10 mouse cellular contexts compared by ENCODE assay signal in the genomic region with DNA sequence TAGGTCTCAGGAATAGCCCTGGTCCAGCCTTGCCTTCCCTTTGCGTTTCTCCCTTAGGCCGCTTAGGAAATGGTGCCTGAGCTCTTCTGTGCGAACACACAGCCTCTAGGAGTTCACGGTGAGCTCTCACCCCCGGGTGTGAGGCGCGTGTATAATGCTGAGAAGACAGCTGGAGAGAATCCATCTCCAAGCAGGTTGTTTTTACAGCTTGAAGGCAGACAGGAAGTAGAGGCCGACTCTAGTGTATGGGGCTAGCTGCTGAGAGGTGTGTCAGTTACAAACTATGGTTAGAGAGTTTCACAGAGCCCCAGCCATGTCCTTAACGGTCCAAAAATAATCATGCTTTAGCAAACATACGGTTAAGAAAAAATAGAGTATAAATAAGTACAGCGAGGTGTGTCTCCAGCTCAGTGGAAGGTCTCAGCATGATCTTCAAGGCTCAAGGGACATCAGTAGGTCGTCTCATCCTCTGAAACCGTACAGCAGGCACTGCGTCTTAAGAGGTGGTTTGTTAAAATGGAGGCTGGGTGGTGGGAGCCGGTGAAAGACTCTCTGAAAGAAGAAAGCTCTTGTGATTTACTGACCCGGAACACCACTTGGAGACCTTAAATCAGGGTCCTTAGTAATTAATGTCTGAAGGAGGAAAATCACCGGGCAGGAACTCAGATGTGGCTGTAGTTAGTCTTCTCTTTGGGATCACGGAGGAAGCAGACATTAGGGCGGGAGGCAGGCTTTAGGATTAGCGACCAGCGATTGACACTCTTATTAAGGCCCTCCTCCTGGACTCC. TPM values are rescaled to one million over a fixed set of nuclear protein-coding genes. Genes with fewer than 3 reads are reported as not detected.
A peak's percentile ranks its signal among the peaks of the same experiment; 100 is the strongest.
DNase-seq lines count a peak whose midpoint lies in the region; ATAC-seq lines count a peak whose summit lies in the region.
"Had no signal": no experiment of that assay in that cellular context is flagged by ENCODE, and none has a peak within 500 bp of the region (broad histone marks: within the 10 kb centered on the region; RNA-seq: fewer than 3 reads in every experiment).

No protein-coding gene starts in this region.

- peak; percentile 78 for ATAC-seq in kidney, embryonic 16.5 days (ENCODE audit: low FRiP score, low TSS enrichment)
- ATAC-seq in midbrain, embryonic 11.5 days (ENCODE audit: low FRiP score), result peak; percentile 45; the same call in 1 of the 2 replicates
- ATAC-seq in stomach, embryonic 16.5 days (ENCODE audit: insufficient read depth, low FRiP score), result no peak

- DNase-seq in heart, adult 11 months, result peak; percentile 56
- no peak for DNase-seq in heart, adult 9 months (ENCODE audit: low spot score in 2 of 2)
- DNase-seq in kidney, postnatal 36 days, result no peak
- peak; percentile 93 for DNase-seq in midbrain, embryonic 11.5 days (ENCODE audit: low spot score, missing footprints)
- no peak for DNase-seq in thymus, postnatal 4 days
- no peak for DNase-seq in thymus, postnatal 10 days (ENCODE audit: low spot score in 2 of 2)
- DNase-seq: lung, postnatal 14 days had no signal

- H3K27me3 ChIP-seq in kidney, embryonic 16.5 days (ENCODE audit: insufficient read depth, low read length), result no peaks in the 10 kb centered on the region
- no peaks in the 10 kb centered on the region for H3K27me3 ChIP-seq in midbrain, embryonic 11.5 days (ENCODE audit: control insufficient read depth, insufficient read depth, low read length)
- no peaks in the 10 kb centered on the region for H3K27me3 ChIP-seq in stomach, embryonic 16.5 days (ENCODE audit: control insufficient read depth, insufficient read depth, low read length)
- H3K27me3 ChIP-seq: limb, embryonic 15.5 days had no signal

- peaks cover 48% of the 10 kb centered on the region for H3K4me1 ChIP-seq in kidney, embryonic 16.5 days (ENCODE audit: insufficient read depth, low read length)
- H3K4me1 ChIP-seq in midbrain, embryonic 11.5 days (ENCODE audit: control insufficient read depth, insufficient read depth, low read length), result peaks cover 46% of the 10 kb centered on the region
- H3K4me1 ChIP-seq in stomach, embryonic 16.5 days (ENCODE audit: control insufficient read depth, insufficient read depth, low read length), result peaks cover 33% of the 10 kb centered on the region; the same call in 1 of the 2 replicates

- WGBS in kidney, embryonic 16.5 days, result 14% methylated on average over 21 of the region's 21 CpGs
- WGBS in midbrain, embryonic 11.5 days, result 19% methylated on average over 21 of the region's 21 CpGs
- 55% methylated on average over 21 of the region's 21 CpGs for WGBS in stomach, embryonic 16.5 days

- H3K4me3 ChIP-seq in kidney, embryonic 16.5 days (ENCODE audit: low read length), result no peak overlapping the region
- H3K4me3 ChIP-seq in midbrain, embryonic 11.5 days (ENCODE audit: low read depth, low read length), result no peak overlapping the region
- H3K4me3 ChIP-seq in stomach, embryonic 16.5 days (replicated peaks; ENCODE audit: low read length), result no peak overlapping the region
- H3K4me3 ChIP-seq: limb, embryonic 15.5 days had no signal

- peak overlapping the region; percentile 49 for H3K27ac ChIP-seq in kidney, embryonic 16.5 days (ENCODE audit: low read length)
- H3K27ac ChIP-seq in midbrain, embryonic 11.5 days (ENCODE audit: low read depth, low read length), result no peak overlapping the region
- no peak overlapping the region for H3K27ac ChIP-seq in stomach, embryonic 16.5 days (ENCODE audit: low read length)
- H3K27ac ChIP-seq: limb, embryonic 15.5 days had no signal

- H3K4me2 ChIP-seq in kidney, embryonic 16.5 days (replicated peaks; ENCODE audit: low read depth, low read length), result peak overlapping the region; percentile 6; the same call in 1 of the 2 replicates
- peak overlapping the region; percentile 10; the same call in 1 of the 2 replicates for H3K4me2 ChIP-seq in midbrain, embryonic 11.5 days
- H3K4me2 ChIP-seq in stomach, embryonic 16.5 days (ENCODE audit: low read depth, low read length), result no peak overlapping the region
- H3K4me2 ChIP-seq: limb, embryonic 15.5 days had no signal

- H3K36me3 ChIP-seq in kidney, embryonic 16.5 days (ENCODE audit: insufficient read depth, low read length), result peaks cover 11% of the 10 kb centered on the region
- no peaks in the 10 kb centered on the region for H3K36me3 ChIP-seq in midbrain, embryonic 11.5 days (ENCODE audit: control insufficient read depth, insufficient read depth, low read length)
- 0 out of 2 replicates have a peak, but pooled peaks cover 3% of the 10 kb centered on the region for H3K36me3 ChIP-seq in stomach, embryonic 16.5 days (ENCODE audit: control insufficient read depth, insufficient read depth, low read length)

- no peak overlapping the region for H3K9ac ChIP-seq in kidney, embryonic 16.5 days (replicated peaks; ENCODE audit: low read length)
- H3K9ac ChIP-seq in midbrain, embryonic 11.5 days (ENCODE audit: low read length), result no peak overlapping the region
- H3K9ac ChIP-seq in stomach, embryonic 16.5 days (ENCODE audit: low read length), result peak overlapping the region; percentile 31; the same call in 1 of the 2 replicates
- H3K9ac ChIP-seq: limb, embryonic 15.5 days had no signal

- H3K9me3 ChIP-seq in kidney, embryonic 16.5 days (ENCODE audit: low read length), result no peaks in the 10 kb centered on the region
- H3K9me3 ChIP-seq in midbrain, embryonic 11.5 days (ENCODE audit: control insufficient read depth, low read length), result no peaks in the 10 kb centered on the region
- H3K9me3 ChIP-seq in stomach, embryonic 16.5 days (replicated peaks; ENCODE audit: control insufficient read depth, low read length), result no peaks in the 10 kb centered on the region
- H3K9me3 ChIP-seq: limb, embryonic 15.5 days had no signal

RNA-seq across cellular contexts. Expression of gene Fat1, which starts 56.6 kb away (rescaled TPM):
- polyA plus RNA-seq in kidney, embryonic 16.5 days (2015; fragmentation: Nextera tagmentation; extraction: Ambion mirVana), result 19.9 and 20.9 TPM in 2 replicates
- polyA plus RNA-seq in midbrain, embryonic 11.5 days (2014; fragmentation: Nextera tagmentation; extraction: Ambion mirVana), result 23.1 and 25.1 TPM in 2 replicates
- 20.2 and 20.8 TPM in 2 replicates for polyA plus RNA-seq in stomach, embryonic 16.5 days (2015; fragmentation: Nextera tagmentation; extraction: Ambion mirVana)

Comparison
In these comparisons a context has a peak if more than half of its experiments do, and no peak if none do; other contexts are left out.
1. DNase-seq: peak in heart, adult 11 months (single experiment) and midbrain, embryonic 11.5 days (single experiment); none in heart, adult 9 months (0 of 2), kidney, postnatal 36 days (0 of 2), thymus, postnatal 4 days (single experiment) and thymus, postnatal 10 days (0 of 2).